Mouse (Mus musculus) olfactory bulb, adult 2 months (tissue): Measurements from ENCODE around the gene Pidd1. TPM values are rescaled to one million over a fixed set of nuclear protein-coding genes. Genes with fewer than 3 reads are reported as not detected.

Experiments
- H3K27ac ChIP-seq: fragments of 200-500 bp; 2 replicates; pipeline ENCODE4 v1.5.1; 2012; ENCODE audit warnings: low read depth, low read length; ENCODE audit not compliant: insufficient read depth
- H3K4me1 ChIP-seq: fragments of 200-500 bp; 2 replicates; pipeline ENCODE4 v1.6.1; 2012; ENCODE audit warnings: low read length; ENCODE audit not compliant: control insufficient read depth, insufficient read depth
- H3K4me3 ChIP-seq: fragments of 200-500 bp; 2 replicates; pipeline ENCODE4 v1.5.1; 2012; ENCODE audit warnings: mild to moderate bottlenecking, low read depth, low read length, moderate library complexity; ENCODE audit not compliant: insufficient read depth
- CTCF ChIP-seq: fragments of 200-500 bp; IDR thresholded peaks from 2 replicates; pipeline ENCODE4 v1.5.1; 2012; ENCODE audit warnings: low read depth, mild to moderate bottlenecking, low read length, moderate library complexity; ENCODE audit not compliant: insufficient read depth
- POLR2A ChIP-seq: fragments of 200-500 bp; IDR thresholded peaks from 2 replicates; pipeline ENCODE4 v1.6.1; 2012; ENCODE audit warnings: mild to moderate bottlenecking, low read depth, low read length, moderate library complexity; ENCODE audit not compliant: insufficient read depth
- WGBS: fragments of 180-500 bp; shearing (Covaris S2); methylation state at CpG from one replicate; pipeline ENCODE4 v1.1.7; 2018; 5-methylcytosine and 5-hydroxymethylcytosine counted together
- polyA plus RNA-seq: library from polyadenylated mRNA; stranded (reverse); fragments of >200 nt; gene quantifications from 2 replicates; pipeline ENCODE4 v1.2.4, GENCODE M21; 2012; ENCODE audit warnings: low replicate concordance; ENCODE audit not compliant: missing spikeins, insufficient read depth, insufficient read length

The Pidd1 gene
- polyA plus RNA-seq, result not detected in 2 replicates

GRCm38 (mm10) chr7:141443828-141444237, at the start of gene Pidd1:
Gene Pidd1, minus strand, starts transcription at chr7:141444025.
- H3K4me3 ChIP-seq, result peak within 1 kb of the TSS; percentile 12; the same call in 1 of the 2 replicates
- no peak within 1 kb of the TSS for H3K27ac ChIP-seq
- TF ChIP-seq CTCF (no peak), POLR2A (no peak)
- 1% methylated on average over 25 of the region's 25 CpGs for WGBS
- H3K4me1 ChIP-seq, result peaks cover 11% of the 10 kb centered on the region

- Histone ChIP-seq H3K27ac (no peak overlapping the region), H3K4me1 (peaks cover under 1% of the 10 kb centered on the region; the same call in 1 of the 2 replicates), H3K4me3 (no peak overlapping the region)
- TF ChIP-seq POLR2A (no peak), CTCF (no peak)
- WGBS, result 91% methylated on average over 5 of the region's 5 CpGs
These were observed 48.9 kb upstream of the Pidd1 start for GRCm38 (mm10) chr7:141492738-141493137.

GRCm38 (mm10) chr7:141491151-141491550, 47.3 kb upstream of the Pidd1 start:
- 91% methylated on average over 2 of the region's 2 CpGs for WGBS
- H3K4me3 ChIP-seq, result no peak overlapping the region
- H3K4me1 ChIP-seq, result no peaks in the 10 kb centered on the region
- TF ChIP-seq POLR2A, result no peak
- H3K27ac ChIP-seq, result no peak overlapping the region

- Histone ChIP-seq H3K27ac (no peak overlapping the region), H3K4me1 (peaks cover 7% of the 10 kb centered on the region), H3K4me3 (no peak overlapping the region)
- no peak for TF ChIP-seq CTCF
- no peak for TF ChIP-seq POLR2A
- 83% methylated on average over 7 of the region's 7 CpGs for WGBS
These were observed 43.3 kb upstream of the Pidd1 start for GRCm38 (mm10) chr7:141487141-141487540.

- 75% methylated on average over 1 of the region's 1 CpGs for WGBS
- no peak overlapping the region for H3K27ac ChIP-seq
- no peak for TF ChIP-seq POLR2A
- TF ChIP-seq CTCF, result no peak
- peaks cover 15% of the 10 kb centered on the region for H3K4me1 ChIP-seq
- H3K4me3 ChIP-seq, result no peak overlapping the region
These were observed 42.4 kb upstream of the Pidd1 start for GRCm38 (mm10) chr7:141486239-141486638.

- peaks cover 19% of the 10 kb centered on the region for H3K4me1 ChIP-seq
- TF ChIP-seq CTCF (no peak), POLR2A (no peak)
- WGBS, result 73% methylated on average over 2 of the region's 2 CpGs
- no peak overlapping the region for H3K4me3 ChIP-seq
- H3K27ac ChIP-seq, result no peak overlapping the region
These were observed 41.8 kb upstream of the Pidd1 start for GRCm38 (mm10) chr7:141485606-141486005.

GRCm38 (mm10) chr7:141485186-141485585, 41.4 kb upstream of the Pidd1 start:
- WGBS, result 84% methylated on average over 2 of the region's 2 CpGs

GRCm38 (mm10) chr7:141484186-141485120, 40.6 kb upstream of the Pidd1 start:
- H3K4me3 ChIP-seq, result no peak overlapping the region
- 89% methylated on average over 5 of the region's 5 CpGs for WGBS
- TF ChIP-seq POLR2A (no peak), CTCF (no peak)
- peaks cover 19% of the 10 kb centered on the region for H3K4me1 ChIP-seq
- H3K27ac ChIP-seq, result no peak overlapping the region

More at GRCm38 (mm10) chr7:141485186-141485585, 41.4 kb upstream of the Pidd1 start:
- Histone ChIP-seq H3K4me3 (no peak overlapping the region), H3K4me1 (peaks cover 19% of the 10 kb centered on the region), H3K27ac (no peak overlapping the region)
- no peak for TF ChIP-seq CTCF
- no peak for TF ChIP-seq POLR2A

GRCm38 (mm10) chr7:141483114-141483653, 39.4 kb upstream of the Pidd1 start:
- Histone ChIP-seq H3K27ac (no peak overlapping the region), H3K4me1 (peaks cover 19% of the 10 kb centered on the region), H3K4me3 (no peak overlapping the region)
- TF ChIP-seq POLR2A, result no peak
- TF ChIP-seq CTCF, result no peak
- 74% methylated on average over 6 of the region's 6 CpGs for WGBS
